Mouse (Mus musculus): ENCODE measurements around the gene Zfp324.

DNA sequence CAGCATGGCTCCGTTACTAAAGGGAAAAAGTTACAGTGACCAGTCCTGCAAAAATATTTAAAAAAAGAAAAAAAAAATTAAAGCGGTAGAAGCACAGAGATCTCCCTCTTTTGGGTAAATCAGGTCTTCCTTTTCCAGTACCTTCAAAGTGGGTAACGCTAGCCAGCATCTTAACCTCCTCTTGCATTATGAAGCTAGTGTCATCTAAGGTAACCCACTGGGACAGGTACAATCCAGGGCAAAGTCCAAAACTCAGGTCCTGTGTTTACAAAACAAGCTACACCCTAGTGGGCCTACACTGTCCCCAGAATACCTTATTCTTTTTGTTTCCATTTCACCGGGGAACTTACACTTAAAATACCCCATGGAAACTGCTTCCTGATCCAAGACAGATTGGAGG lies 48.0 kb downstream of the Zfp324 start:
- TF ChIP-seq CTCF (IDR thresholded peaks at IDR 0.05; ENCODE audit: control insufficient read depth, insufficient read depth, insufficient replicate concordance, low read depth, low read length) (no peak), POLR2A (IDR thresholded peaks at IDR 0.05; ENCODE audit: control insufficient read depth, low read depth, low read length) (no peak)

Data from testis, adult 2 months (tissue).